In genomic region chr8:111513446-111513845, GRCm38 (mm10) we compare ENCODE assay signal across 26 mouse cellular contexts. TPM values are rescaled to one million over a fixed set of nuclear protein-coding genes. Genes with fewer than 3 reads are reported as not detected.
DNase-seq lines count a peak whose midpoint lies in the region; ATAC-seq and TF ChIP-seq lines count a peak whose summit lies in the region.
"Had no signal": no experiment of that assay in that cellular context is flagged by ENCODE, and none has a peak within 500 bp of the region (broad histone marks: within the 10 kb centered on the region; RNA-seq: fewer than 3 reads in every experiment).

No protein-coding gene starts in this region.

- H3K36me3 ChIP-seq in limb, embryonic 13.5 days, result peaks cover 5% of the 10 kb centered on the region
- H3K36me3 ChIP-seq in limb, embryonic 10.5 days, result peaks cover 13% of the 10 kb centered on the region
- H3K36me3 ChIP-seq: embryonic facial prominence, embryonic 15.5 days; forebrain, embryonic 15.5 days; neural tube, embryonic 15.5 days had no signal

- no peak overlapping the region for H3K4me2 ChIP-seq in limb, embryonic 13.5 days (replicated peaks)
- H3K4me2 ChIP-seq: embryonic facial prominence, embryonic 15.5 days; forebrain, embryonic 15.5 days; hindbrain, embryonic 12.5 days; neural tube, embryonic 15.5 days had no signal

- DNase-seq in cerebellum, adult 2 months, result peak; percentile 46 to 66
- DNase-seq in cerebellum, postnatal 4 days (ENCODE audit: low spot score in 2 of 2), result no peak
- DNase-seq in limb, embryonic 10.5 days (ENCODE audit: low spot score), result no peak
- peak; percentile 45 for DNase-seq in cerebellum, adult 9-11 months
- DNase-seq in kidney, postnatal 25 days, result no peak
- DNase-seq in T-cell, adult 2 months (ENCODE audit: low spot score), result no peak
- DNase-seq: adrenal gland, adult 8-10 months; heart, postnatal 36 days; kidney, adult 8-10 months; layer of hippocampus, postnatal 36 days; left cerebral cortex, postnatal 4 days; liver; lung, adult 2 months; right cerebral cortex, postnatal 14 days; thymus, postnatal 4 days had no signal

- H3K9me3 ChIP-seq in limb, embryonic 13.5 days, result no peaks in the 10 kb centered on the region
- H3K9me3 ChIP-seq in limb, embryonic 10.5 days (replicated peaks), result no peaks in the 10 kb centered on the region
- H3K9me3 ChIP-seq: embryonic facial prominence, embryonic 15.5 days; forebrain, embryonic 15.5 days; heart, embryonic 10.5 days; hindbrain, embryonic 12.5 days; neural tube, embryonic 15.5 days had no signal

- H3K27me3 ChIP-seq in cerebellum, adult 2 months (ENCODE audit: control insufficient read depth, insufficient read depth, low read length), result no peaks in the 10 kb centered on the region
- H3K27me3 ChIP-seq in limb, embryonic 13.5 days, result no peaks in the 10 kb centered on the region
- H3K27me3 ChIP-seq in limb, embryonic 10.5 days (ENCODE audit: low read depth, poor library complexity, severe bottlenecking), result no peaks in the 10 kb centered on the region
- H3K27me3 ChIP-seq: embryonic facial prominence, embryonic 15.5 days; forebrain, embryonic 15.5 days; hindbrain, embryonic 12.5 days; neural tube, embryonic 15.5 days had no signal

- 20% methylated on average over 8 of the region's 8 CpGs for WGBS in cerebellum, adult 2 months
- WGBS in limb, embryonic 13.5 days, result 82% methylated on average over 8 of the region's 8 CpGs
- WGBS in limb, embryonic 10.5 days, result 85% methylated on average over 8 of the region's 8 CpGs

- no peak for TF ChIP-seq POLR2A in cerebellum, adult 2 months (IDR thresholded peaks at IDR 0.05; ENCODE audit: borderline replicate concordance, insufficient read depth, low read length)

- ATAC-seq in limb, embryonic 13.5 days (ENCODE audit: low FRiP score, low read depth), result no peak
- ATAC-seq: activated CD4-positive, CD25-positive, alpha-beta regulatory T cell, adult 4 months; forebrain, embryonic 15.5 days; intestine, embryonic 16.5 days had no signal

- peaks cover 14% of the 10 kb centered on the region for H3K4me1 ChIP-seq in cerebellum, adult 2 months (ENCODE audit: control insufficient read depth, insufficient read depth, low read length)
- no peaks in the 10 kb centered on the region; the same call in 1 of the 2 replicates for H3K4me1 ChIP-seq in limb, embryonic 13.5 days
- no peaks in the 10 kb centered on the region for H3K4me1 ChIP-seq in limb, embryonic 10.5 days
- H3K4me1 ChIP-seq: embryonic facial prominence, embryonic 15.5 days had no signal

- no peak overlapping the region for H3K4me3 ChIP-seq in cerebellum, adult 2 months (replicated peaks; ENCODE audit: insufficient read depth, low read depth, low read length)
- no peak overlapping the region for H3K4me3 ChIP-seq in limb, embryonic 13.5 days
- H3K4me3 ChIP-seq in limb, embryonic 10.5 days, result no peak overlapping the region
- H3K4me3 ChIP-seq: embryonic facial prominence, embryonic 15.5 days; forebrain, embryonic 15.5 days; heart, embryonic 10.5 days; hindbrain, embryonic 12.5 days; neural tube, embryonic 15.5 days had no signal

- H3K27ac ChIP-seq in cerebellum, adult 2 months (ENCODE audit: insufficient read depth, low read length), result no peak overlapping the region
- no peak overlapping the region for H3K27ac ChIP-seq in limb, embryonic 13.5 days
- H3K27ac ChIP-seq in limb, embryonic 10.5 days, result no peak overlapping the region
- H3K27ac ChIP-seq: embryonic facial prominence, embryonic 15.5 days; forebrain, embryonic 15.5 days; heart, embryonic 10.5 days; hindbrain, embryonic 12.5 days; kidney, postnatal 0 days; liver, embryonic 14.5 days; macrophage; neural tube, embryonic 15.5 days had no signal

- 0 out of 2 replicates have a peak overlapping the region, but pooled peaks have one; percentile 6 for H3K9ac ChIP-seq in limb, embryonic 13.5 days
- H3K9ac ChIP-seq: embryonic facial prominence, embryonic 15.5 days; forebrain, embryonic 15.5 days; hindbrain, embryonic 12.5 days; liver, embryonic 14.5 days; neural tube, embryonic 15.5 days had no signal

- TF ChIP-seq CTCF in cerebellum, adult 2 months (IDR thresholded peaks at IDR 0.05; ENCODE audit: borderline replicate concordance, insufficient read depth, low read depth, low read length), result no peak

RNA-seq across cellular contexts. Expression of gene Wdr59, which starts 8.4 kb away (rescaled TPM):
- polyA plus RNA-seq in cerebellum, adult 2 months (2012; rRNA removed), result 16.0 TPM in 2 replicates
- 7.9 and 8.5 TPM in 2 replicates for polyA plus RNA-seq in limb, embryonic 13.5 days (2015; fragmentation: Nextera tagmentation; extraction: Ambion mirVana)
- 5.7 and 6.4 TPM in 2 replicates for polyA plus RNA-seq in limb, embryonic 10.5 days (2016; fragmentation: Nextera tagmentation; extraction: Ambion mirVana)

RNA-seq across cellular contexts. Expression of gene Znrf1, which starts 22.5 kb away (rescaled TPM):
- polyA plus RNA-seq in cerebellum, adult 2 months (2012; rRNA removed), result 111 and 116 TPM in 2 replicates
- 34.5 and 34.6 TPM in 2 replicates for polyA plus RNA-seq in limb, embryonic 13.5 days (2015; fragmentation: Nextera tagmentation; extraction: Ambion mirVana)
- polyA plus RNA-seq in limb, embryonic 10.5 days (2016; fragmentation: Nextera tagmentation; extraction: Ambion mirVana), result 42.1 and 44.8 TPM in 2 replicates

Comparison
In these comparisons a context has a peak if more than half of its experiments do, and no peak if none do; other contexts are left out.
1. DNase-seq: peak in cerebellum, adult 2 months (2 of 2) and cerebellum, adult 9-11 months (single experiment); none in cerebellum, postnatal 4 days (0 of 2), limb, embryonic 10.5 days (single experiment), kidney, postnatal 25 days (0 of 2) and T-cell, adult 2 months (single experiment).